Mouse (Mus musculus) heart, postnatal 0 days (tissue): ENCODE results near the gene Tll2. TPM values are rescaled to one million over a fixed set of nuclear protein-coding genes. Genes with fewer than 3 reads are reported as not detected.

Source experiments
- ATAC-seq: fragments of 200-750 bp; cut with Nextera tagmentation; 2 replicates; pipeline ENCODE4 v1.8.0; 2017; ENCODE audit warnings: low read depth, moderate number of reproducible peaks, moderate library complexity; ENCODE audit not compliant: insufficient read depth
- DNase-seq: peaks from one replicate; pipeline ENCODE4 v3.0.0-alpha.2; 2016; ENCODE audit warnings: low spot score
- H3K27ac ChIP-seq: fragments of 300-500 bp; sonication (generic); 2 replicates; pipeline ENCODE4 v1.5.1; 2014; ENCODE audit warnings: low read depth, mild to moderate bottlenecking
- H3K27me3 ChIP-seq: fragments of 300-500 bp; sonication (generic); 2 replicates; pipeline ENCODE4 v1.6.1; 2014; ENCODE audit warnings: low read length, mixed read lengths; ENCODE audit not compliant: control insufficient read depth, insufficient read depth
- H3K36me3 ChIP-seq: fragments of 300-500 bp; sonication (generic); replicated peaks from 2 replicates; pipeline ENCODE4 v1.6.1; 2014; ENCODE audit warnings: low read length, mixed read lengths; ENCODE audit not compliant: control insufficient read depth, insufficient read depth
- H3K4me1 ChIP-seq: fragments of 300-500 bp; sonication (generic); 2 replicates; pipeline ENCODE4 v1.6.1; 2014; ENCODE audit warnings: antibody characterized with exemption; ENCODE audit not compliant: control insufficient read depth, insufficient read depth
- H3K4me2 ChIP-seq: fragments of 300-500 bp; sonication (generic); 2 replicates; pipeline ENCODE4 v1.6.1; 2014; ENCODE audit warnings: low read depth, mild to moderate bottlenecking, low read length, moderate library complexity
- H3K4me3 ChIP-seq: fragments of 300-500 bp; sonication (generic); 2 replicates; pipeline ENCODE4 v1.5.1; 2014; ENCODE audit warnings: low read depth, low read length
- H3K9ac ChIP-seq: fragments of 300-500 bp; sonication (generic); replicated peaks from 2 replicates; pipeline ENCODE4 v1.6.1; 2014; ENCODE audit warnings: low read depth, low read length, mixed read lengths
- H3K9me3 ChIP-seq: fragments of 300-500 bp; sonication (generic); replicated peaks from 2 replicates; pipeline ENCODE4 v1.6.1; 2016; ENCODE audit warnings: low read length; ENCODE audit not compliant: control insufficient read depth
- CTCF ChIP-seq: IDR thresholded peaks from 2 replicates; pipeline ENCODE4 v1.5.1; 2016; ENCODE audit warnings: antibody characterized with exemption, control low read depth, low read depth
- EP300 ChIP-seq: IDR thresholded peaks from 2 replicates; pipeline ENCODE4 v1.6.1; 2016; ENCODE audit warnings: antibody characterized with exemption, low read depth
- WGBS: fragments of 180-500 bp; shearing (Covaris S2); extraction: QIAGEN DNeasy Blood & Tissue Kit; methylation state at CpG from one replicate; pipeline ENCODE4 v1.1.7; 2014; 5-methylcytosine and 5-hydroxymethylcytosine counted together
- polyA plus RNA-seq: library from polyadenylated mRNA; unstranded; fragments of >200 nt; fragmentation: Nextera tagmentation; extraction: Ambion mirVana; gene quantifications from 2 replicates; pipeline ENCODE4 v1.2.1, GENCODE M21; 2015
- total RNA-seq: library from RNA; depleted of rRNA; stranded (reverse); fragments of >200 nt; gene quantifications from 2 replicates; pipeline ENCODE4 v1.2.3, GENCODE M21; 2014; ENCODE audit warnings: low replicate concordance

The Tll2 gene
- total and polyA plus RNA-seq, 2 experiments from 2014 or later: 0.15 TPM

GRCm38 (mm10) chr19:41109991-41110390 lies 96.6 kb downstream of the Tll2 start:
- no peaks in the 10 kb centered on the region for H3K9me3 ChIP-seq
- no peak overlapping the region for H3K4me3 ChIP-seq
- no peak for TF ChIP-seq CTCF
- TF ChIP-seq EP300: no peak
- no peaks in the 10 kb centered on the region for H3K4me1 ChIP-seq
- no peaks in the 10 kb centered on the region for H3K27me3 ChIP-seq
- H3K4me2 ChIP-seq: no peak overlapping the region
- ATAC-seq (no peak), DNase-seq (no peak)
- no peak overlapping the region for H3K9ac ChIP-seq
- WGBS: 53% methylated on average over 5 of the region's 5 CpGs
- H3K27ac ChIP-seq: no peak overlapping the region
- H3K36me3 ChIP-seq: no peaks in the 10 kb centered on the region

DNA sequence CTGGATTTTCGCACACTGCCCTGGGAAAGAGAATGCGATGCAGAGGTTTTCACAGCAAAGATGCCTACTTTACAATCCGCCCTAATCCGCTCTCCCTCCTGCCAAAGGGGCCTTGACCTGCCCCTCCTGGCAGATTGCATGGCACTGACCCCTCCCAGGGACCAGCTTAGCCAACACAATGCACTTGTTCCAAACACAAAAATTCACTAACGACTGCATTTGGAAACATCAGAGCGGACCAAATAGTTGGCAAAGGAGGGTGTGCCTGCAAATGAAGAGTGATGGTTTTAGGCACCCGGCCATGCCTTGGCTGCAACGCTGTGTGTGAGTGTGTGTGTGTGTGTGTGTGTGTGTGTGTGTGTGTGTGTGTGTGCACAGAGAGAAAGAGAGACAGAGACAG lies 97.1 kb downstream of the Tll2 start:
- Histone ChIP-seq H3K9ac (no peak overlapping the region), H3K4me3 (no peak overlapping the region), H3K4me1 (no peaks in the 10 kb centered on the region), H3K36me3 (no peaks in the 10 kb centered on the region), H3K4me2 (no peak overlapping the region), H3K9me3 (no peaks in the 10 kb centered on the region), H3K27ac (no peak overlapping the region), H3K27me3 (no peaks in the 10 kb centered on the region)
- ATAC-seq (no peak), DNase-seq (no peak)
- TF ChIP-seq CTCF (no peak), EP300 (no peak)
- WGBS: 78% methylated on average over 8 of the region's 8 CpGs

DNA sequence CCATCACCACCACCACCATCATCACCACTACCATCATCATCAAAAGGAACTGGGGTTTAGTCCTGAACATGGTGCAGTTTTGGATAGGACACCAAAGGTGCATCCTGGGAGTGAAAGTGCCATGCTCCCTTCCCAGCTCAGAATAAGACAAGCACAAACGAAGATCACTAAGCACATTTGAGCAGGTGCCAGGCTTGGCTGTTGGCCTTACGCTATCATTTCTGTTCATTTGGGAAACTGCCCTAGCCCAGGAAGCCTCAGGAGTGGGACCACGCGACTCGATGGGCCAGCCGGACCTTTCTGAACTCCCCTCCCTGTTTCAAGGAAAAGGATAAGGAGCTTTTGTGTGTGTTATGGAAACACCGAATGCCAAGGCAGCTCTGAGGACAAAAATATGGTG lies 98.0 kb downstream of the Tll2 start:
- TF ChIP-seq CTCF (no peak), EP300 (no peak)
- DNase-seq: no peak
- Histone ChIP-seq H3K27ac (no peak overlapping the region), H3K4me1 (no peaks in the 10 kb centered on the region), H3K27me3 (no peaks in the 10 kb centered on the region), H3K9ac (no peak overlapping the region), H3K4me3 (no peak overlapping the region), H3K36me3 (no peaks in the 10 kb centered on the region), H3K4me2 (no peak overlapping the region), H3K9me3 (no peaks in the 10 kb centered on the region)
- ATAC-seq: no peak
- WGBS: 73% methylated on average over 7 of the region's 7 CpGs

DNA sequence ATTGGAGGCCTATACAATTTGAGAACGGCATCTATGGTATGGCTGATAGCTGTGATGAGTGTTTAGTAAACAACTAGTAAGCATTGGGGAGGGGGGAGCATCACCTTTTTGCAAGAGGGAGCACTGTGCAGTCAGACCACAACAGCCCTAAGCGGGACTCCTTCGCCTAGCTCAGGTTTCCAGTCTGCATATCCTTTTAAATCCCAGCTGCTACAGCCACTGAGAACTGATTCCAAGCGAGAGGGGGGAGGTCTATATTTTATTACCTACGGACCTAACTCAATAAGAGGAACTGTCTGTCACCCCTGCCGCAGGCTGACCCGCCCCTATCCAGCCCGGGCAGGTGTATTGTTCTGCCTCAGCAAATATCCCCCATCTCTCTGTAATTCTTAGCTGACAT lies 99.1 kb downstream of the Tll2 start:
- DNase-seq (no peak), ATAC-seq (no peak)
- H3K9me3 ChIP-seq: no peaks in the 10 kb centered on the region
- H3K4me3 ChIP-seq: no peak overlapping the region
- no peak for TF ChIP-seq EP300
- TF ChIP-seq CTCF: no peak
- no peak overlapping the region for H3K27ac ChIP-seq
- H3K36me3 ChIP-seq: no peaks in the 10 kb centered on the region
- H3K4me1 ChIP-seq: no peaks in the 10 kb centered on the region
- no peak overlapping the region for H3K4me2 ChIP-seq
- H3K27me3 ChIP-seq: no peaks in the 10 kb centered on the region
- 71% methylated on average over 8 of the region's 8 CpGs for WGBS
- no peak overlapping the region for H3K9ac ChIP-seq

- ATAC-seq (no peak), DNase-seq (peak; percentile 28)
- no peaks in the 10 kb centered on the region for H3K4me1 ChIP-seq
- H3K9ac ChIP-seq: no peak overlapping the region
- H3K9me3 ChIP-seq: no peaks in the 10 kb centered on the region
- WGBS: 42% methylated on average over 8 of the region's 8 CpGs
- peak; percentile 63 for TF ChIP-seq CTCF
- TF ChIP-seq EP300: no peak
- no peaks in the 10 kb centered on the region for H3K36me3 ChIP-seq
- no peaks in the 10 kb centered on the region for H3K27me3 ChIP-seq
- H3K4me2 ChIP-seq: no peak overlapping the region
- no peak overlapping the region for H3K4me3 ChIP-seq
- no peak overlapping the region for H3K27ac ChIP-seq
Observed at GRCm38 (mm10) chr19:41104922-41105321, 101.7 kb downstream of the Tll2 start.

DNA sequence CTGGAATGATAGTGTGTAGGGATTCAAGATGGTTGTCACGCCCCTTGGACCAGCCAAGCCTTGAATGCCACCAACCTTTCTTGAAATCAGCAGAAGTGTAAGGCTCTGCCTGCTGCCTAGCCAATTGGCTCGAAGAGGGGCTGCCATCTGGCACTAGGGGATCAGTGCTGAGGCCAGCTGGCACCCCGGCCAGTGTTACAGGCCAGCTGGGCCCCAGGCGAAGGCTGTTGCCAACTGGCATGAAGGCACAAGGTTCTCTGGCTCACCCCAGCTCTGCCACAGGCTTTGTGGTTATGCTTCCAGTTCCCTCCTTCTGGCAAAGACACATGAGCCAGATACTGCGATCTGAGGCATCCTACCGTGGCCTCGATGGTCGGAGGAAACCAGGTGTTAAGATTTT lies 105.2 kb downstream of the Tll2 start:
- 74% methylated on average over 8 of the region's 8 CpGs for WGBS
- Histone ChIP-seq H3K9me3 (no peaks in the 10 kb centered on the region), H3K36me3 (no peaks in the 10 kb centered on the region), H3K4me3 (no peak overlapping the region), H3K27ac (no peak overlapping the region), H3K9ac (no peak overlapping the region), H3K4me1 (no peaks in the 10 kb centered on the region), H3K27me3 (no peaks in the 10 kb centered on the region), H3K4me2 (no peak overlapping the region)
- TF ChIP-seq EP300: no peak
- TF ChIP-seq CTCF: no peak
- DNase-seq (no peak), ATAC-seq (no peak)
